11 mouse cellular contexts compared by ENCODE assay signal in genomic region chr5:96913711-96914110, GRCm38 (mm10).
DNase-seq lines count a peak whose midpoint lies in the region; ATAC-seq and TF ChIP-seq lines count a peak whose summit lies in the region.
"Had no signal": no experiment of that assay in that cellular context is flagged by ENCODE, and none has a peak within 500 bp of the region (broad histone marks: within the 10 kb centered on the region; RNA-seq: fewer than 3 reads in every experiment).

No protein-coding gene starts in this region.

- H3K9me3 ChIP-seq in heart, embryonic 11.5 days (replicated peaks; ENCODE audit: control insufficient read depth, low read length), result no peaks in the 10 kb centered on the region
- H3K9me3 ChIP-seq: hindbrain, embryonic 13.5 days; limb, embryonic 13.5 days had no signal

- no peaks in the 10 kb centered on the region for H3K27me3 ChIP-seq in heart, adult 2 months (ENCODE audit: control insufficient read depth, insufficient read depth, low read length)
- H3K27me3 ChIP-seq in heart, embryonic 11.5 days (ENCODE audit: control insufficient read depth, insufficient read depth, low read length), result no peaks in the 10 kb centered on the region
- no peaks in the 10 kb centered on the region for H3K27me3 ChIP-seq in spleen, adult 2 months (ENCODE audit: control insufficient read depth, insufficient read depth, low read length)
- H3K27me3 ChIP-seq: hindbrain, embryonic 13.5 days; limb, embryonic 13.5 days had no signal

- WGBS in heart, adult 2 months, result 29% methylated on average over 1 of the region's 1 CpGs
- WGBS in heart, embryonic 11.5 days (ENCODE audit: insufficient replicate concordance), result 56% methylated on average over 1 of the region's 1 CpGs
- 8% methylated on average over 1 of the region's 1 CpGs for WGBS in spleen, adult 2 months

- intact Hi-C loops in heart, adult 2 months (cut with DNase I), result loop anchor here (5.0 kb wide), 1 partner anchor 111 kb away; no protein-coding TSS in a partner anchor

- no peak overlapping the region for H3K4me3 ChIP-seq in heart, adult 2 months
- no peak overlapping the region for H3K4me3 ChIP-seq in heart, embryonic 11.5 days (ENCODE audit: low read depth, low read length)
- H3K4me3 ChIP-seq in spleen, adult 2 months (ENCODE audit: extremely low read depth, insufficient read depth, insufficient read length), result no peak overlapping the region
- H3K4me3 ChIP-seq: hindbrain, embryonic 13.5 days; limb, embryonic 13.5 days had no signal

- no peak overlapping the region for H3K9ac ChIP-seq in heart, adult 2 months (ENCODE audit: low read depth, low read length)
- no peak overlapping the region for H3K9ac ChIP-seq in heart, embryonic 11.5 days (ENCODE audit: low read depth, low read length)
- H3K9ac ChIP-seq: hindbrain, embryonic 13.5 days; limb, embryonic 13.5 days had no signal

- TF ChIP-seq POLR2A in heart, adult 2 months (IDR thresholded peaks at IDR 0.05; ENCODE audit: insufficient read depth, low read depth, low read length), result no peak
- TF ChIP-seq POLR2A in spleen, adult 2 months (IDR thresholded peaks at IDR 0.05; ENCODE audit: low read depth, low read length), result no peak

- no peaks in the 10 kb centered on the region for H3K79me2 ChIP-seq in heart, adult 2 months (replicated peaks; ENCODE audit: control insufficient read depth, insufficient read depth, low read length)

- peaks cover 5% of the 10 kb centered on the region for H3K36me3 ChIP-seq in heart, adult 2 months (ENCODE audit: control insufficient read depth, insufficient read depth, low read length)
- no peaks in the 10 kb centered on the region for H3K36me3 ChIP-seq in heart, embryonic 11.5 days (ENCODE audit: control insufficient read depth, insufficient read depth, low read length)
- no peaks in the 10 kb centered on the region for H3K36me3 ChIP-seq in spleen, adult 2 months (ENCODE audit: control insufficient read depth, insufficient read depth, low read length)
- H3K36me3 ChIP-seq: hindbrain, embryonic 13.5 days; limb, embryonic 13.5 days had no signal

- no peak for DNase-seq in heart, adult 2 months
- DNase-seq in kidney, postnatal 10 days, result peak; percentile 26
- DNase-seq in kidney, adult 8-10 months, result no peak
- DNase-seq in spleen, adult 2 months (ENCODE audit: low read depth in 1 of 2, low spot score in 2 of 2), result no peak
- DNase-seq in spleen, adult 18-20 months, result no peak
- peak; percentile 18 for DNase-seq in naive thymus-derived CD4-positive, alpha-beta T cell, adult 2 months (ENCODE audit: low read depth)
- DNase-seq in B cell, adult 2 months, result no peak
- DNase-seq: thymus, postnatal 4 days had no signal

- peak overlapping the region; percentile 66 for H3K27ac ChIP-seq in heart, adult 2 months
- H3K27ac ChIP-seq in heart, embryonic 11.5 days (ENCODE audit: low read depth, low read length), result no peak overlapping the region
- peak overlapping the region; percentile 55 for H3K27ac ChIP-seq in spleen, adult 2 months (ENCODE audit: insufficient read depth, low read length)
- H3K27ac ChIP-seq: hindbrain, embryonic 13.5 days; limb, embryonic 13.5 days had no signal

- peaks cover 11% of the 10 kb centered on the region for H3K4me1 ChIP-seq in heart, adult 2 months (ENCODE audit: control insufficient read depth, insufficient read depth, low read length)
- peaks cover 9% of the 10 kb centered on the region; the same call in 1 of the 2 replicates for H3K4me1 ChIP-seq in heart, embryonic 11.5 days (ENCODE audit: control insufficient read depth, insufficient read depth, low read length)
- H3K4me1 ChIP-seq in spleen, adult 2 months (ENCODE audit: control insufficient read depth, insufficient read depth, insufficient read length), result peaks cover 36% of the 10 kb centered on the region; the same call in 1 of the 2 replicates

- no peak overlapping the region for H3K4me2 ChIP-seq in heart, embryonic 11.5 days
- H3K4me2 ChIP-seq: hindbrain, embryonic 13.5 days; limb, embryonic 13.5 days had no signal

- no peak for TF ChIP-seq EP300 in heart, adult 2 months (IDR thresholded peaks at IDR 0.05; ENCODE audit: insufficient read depth, low read depth, low read length)

- no peak for TF ChIP-seq CTCF in heart, adult 2 months (IDR thresholded peaks at IDR 0.05)
- no peak for TF ChIP-seq CTCF in spleen, adult 2 months (IDR thresholded peaks at IDR 0.05; ENCODE audit: extremely low read depth, insufficient read depth, insufficient read length, insufficient replicate concordance)

- no peak for ATAC-seq in heart, embryonic 11.5 days (replicated peaks; ENCODE audit: insufficient number of reproducible peaks, low FRiP score, low TSS enrichment)

Comparison
In these comparisons a context has a peak if more than half of its experiments do, and no peak if none do; other contexts are left out.
1. DNase-seq: peak in kidney, postnatal 10 days (single experiment) and naive thymus-derived CD4-positive, alpha-beta T cell, adult 2 months (single experiment); none in heart, adult 2 months (0 of 2), kidney, adult 8-10 months (0 of 2), spleen, adult 2 months (0 of 2), spleen, adult 18-20 months (0 of 2) and B cell, adult 2 months (0 of 2).